Mouse (Mus musculus) hindbrain, embryonic 11.5 days (tissue): ENCODE data around the gene Gm3573. TPM values are rescaled to one million over a fixed set of nuclear protein-coding genes. Genes with fewer than 3 reads are reported as not detected.
"Not testable (repeated sequence)": the region's sequence is repeated elsewhere in the genome, so short reads cannot be mapped to it uniquely, and the experiment has no call there.

ENCODE experiments used
- ATAC-seq: fragments of 200-750 bp; cut with Nextera tagmentation; 2 replicates; pipeline ENCODE4 v1.8.0; 2017; ENCODE audit warnings: mild to moderate bottlenecking, moderate TSS enrichment, moderate library complexity; ENCODE audit not compliant: low FRiP score
- DNase-seq: peaks from one replicate; pipeline ENCODE4 v3.0.0-alpha.2; 2015; ENCODE audit warnings: low spot score
- H3K27ac ChIP-seq: fragments of 300-500 bp; sonication (generic); 2 replicates; pipeline ENCODE4 v1.5.1; 2014; ENCODE audit warnings: mild to moderate bottlenecking, low read depth, low read length
- H3K27me3 ChIP-seq: fragments of 300-500 bp; sonication (generic); 2 replicates; pipeline ENCODE4 v1.6.1; 2014; ENCODE audit warnings: mild to moderate bottlenecking, low read length, moderate library complexity, mixed read lengths; ENCODE audit not compliant: control insufficient read depth, insufficient read depth
- H3K36me3 ChIP-seq: fragments of 300-500 bp; sonication (generic); 2 replicates; pipeline ENCODE4 v1.6.1; 2014; ENCODE audit warnings: mild to moderate bottlenecking, low read length, moderate library complexity, mixed read lengths; ENCODE audit not compliant: control insufficient read depth, insufficient read depth
- H3K4me1 ChIP-seq: fragments of 300-500 bp; sonication (generic); replicated peaks from 2 replicates; pipeline ENCODE4 v1.6.1; 2014; ENCODE audit warnings: low read length, mixed read lengths; ENCODE audit not compliant: control insufficient read depth, insufficient read depth
- H3K4me2 ChIP-seq: fragments of 300-500 bp; sonication (generic); replicated peaks from 2 replicates; pipeline ENCODE4 v1.6.1; 2014; ENCODE audit warnings: mild to moderate bottlenecking, low read depth, low read length
- H3K4me3 ChIP-seq: fragments of 300-500 bp; sonication (generic); 2 replicates; pipeline ENCODE4 v1.5.1; 2014; ENCODE audit warnings: low read depth, low read length
- H3K9ac ChIP-seq: fragments of 300-500 bp; sonication (generic); 2 replicates; pipeline ENCODE4 v1.6.1; 2014; ENCODE audit warnings: low read depth, low read length
- H3K9me3 ChIP-seq: fragments of 300-500 bp; sonication (generic); 2 replicates; pipeline ENCODE4 v1.6.1; 2016; ENCODE audit warnings: low read length; ENCODE audit not compliant: control insufficient read depth
- WGBS: fragments of 180-500 bp; shearing (Covaris S2); extraction: QIAGEN DNeasy Blood & Tissue Kit; methylation state at CpG from one replicate; pipeline ENCODE4 v1.1.7; 2014; 5-methylcytosine and 5-hydroxymethylcytosine counted together
- polyA plus RNA-seq: library from polyadenylated mRNA; unstranded; fragments of >200 nt; fragmentation: Nextera tagmentation; extraction: Ambion mirVana; gene quantifications from 2 replicates; pipeline ENCODE4 v1.2.1, GENCODE M21; 2014

Gene Gm3573
- polyA plus RNA-seq: not detected in 2 replicates

DNA sequence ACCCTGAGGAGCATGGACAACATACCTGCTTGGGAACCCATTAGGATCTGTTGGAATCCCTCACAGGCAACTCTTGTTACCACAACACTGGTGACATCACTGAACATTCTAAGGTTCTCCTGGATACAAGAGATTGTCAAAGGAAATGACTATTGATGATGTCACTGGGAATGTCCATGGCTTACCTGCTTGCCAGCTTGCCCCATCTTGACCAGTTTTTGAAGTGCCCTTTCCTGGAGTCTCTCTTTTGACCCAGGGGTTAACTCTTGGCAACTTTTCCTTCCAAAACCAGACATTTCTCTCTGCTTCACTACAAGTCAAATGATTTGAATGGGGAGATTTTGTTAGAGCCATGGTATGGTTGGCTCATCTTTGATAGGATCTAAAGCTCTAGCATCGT, at the start of gene Gm3573:
Gene Gm3573, minus strand, starts transcription at position 101 of the 400 bp plus-strand sequence.
- not testable (repeated sequence) for H3K27me3 ChIP-seq, H3K9me3 ChIP-seq, H3K36me3 ChIP-seq, DNase-seq, H3K4me2 ChIP-seq, H3K27ac ChIP-seq, H3K4me1 ChIP-seq, ATAC-seq, H3K4me3 ChIP-seq, H3K9ac ChIP-seq
- no CpG with 5 or more reads among the region's 1 CpGs for WGBS

- not testable (repeated sequence) for H3K4me2 ChIP-seq, H3K9ac ChIP-seq, H3K27me3 ChIP-seq, H3K4me3 ChIP-seq, H3K36me3 ChIP-seq, H3K4me1 ChIP-seq, ATAC-seq, H3K27ac ChIP-seq, H3K9me3 ChIP-seq, DNase-seq
- 79% methylated on average over 8 of the region's 10 CpGs for WGBS
Measured at GRCm38 (mm10) chr14:42216766-42217537, 26.4 kb upstream of the Gm3573 start.

DNA sequence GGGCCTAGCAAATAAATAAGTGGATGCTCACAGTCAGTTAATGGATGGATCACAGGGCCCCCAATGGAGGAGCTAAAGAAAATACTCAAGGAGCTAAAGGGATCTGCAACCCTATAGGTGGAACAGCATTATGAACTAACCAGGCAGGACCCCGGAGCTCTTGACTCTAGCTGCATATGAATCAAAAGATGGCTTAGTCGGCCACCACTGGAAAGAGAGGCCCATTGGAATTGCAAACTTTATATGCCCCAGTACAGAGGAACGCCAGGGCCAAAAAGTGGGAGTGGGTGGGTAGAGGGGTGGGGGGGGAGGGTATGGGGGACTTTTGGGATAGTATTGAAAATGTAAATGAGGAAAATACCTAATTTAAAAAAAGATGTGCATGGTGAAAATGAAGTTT, 6.7 kb downstream of the Gm3573 start:
- WGBS: 78% methylated on average over 3 of the region's 3 CpGs

DNA sequence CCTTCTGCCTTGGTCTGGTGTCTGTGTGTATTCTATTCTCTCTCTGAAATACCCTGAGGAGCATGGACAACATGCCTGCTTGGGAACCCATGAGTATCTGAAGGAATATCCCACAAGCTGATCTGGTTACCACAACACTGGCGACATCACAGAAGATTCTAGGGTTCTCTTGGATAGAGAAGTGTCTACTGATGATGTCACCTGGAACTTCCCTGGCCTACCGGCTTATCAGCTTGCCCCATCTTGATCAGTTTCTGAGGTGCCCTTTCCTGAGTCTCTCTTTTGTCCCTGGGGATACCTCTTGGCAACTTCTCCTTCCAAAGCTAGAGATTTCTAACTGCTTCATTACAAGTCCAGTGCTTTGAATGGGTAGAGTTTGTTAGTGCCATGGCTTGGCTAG, 28.1 kb downstream of the Gm3573 start, which contains the start of gene Gm17027:
Gene Gm17027, minus strand, starts transcription at position 101 of the 400 bp plus-strand sequence.
- ATAC-seq: not testable (repeated sequence)

More for the DNA sequence above, 6.7 kb downstream of the Gm3573 start:
- not testable (repeated sequence) for H3K36me3 ChIP-seq, H3K27me3 ChIP-seq, H3K4me1 ChIP-seq, ATAC-seq, H3K4me3 ChIP-seq, H3K9me3 ChIP-seq, H3K27ac ChIP-seq, H3K9ac ChIP-seq, H3K4me2 ChIP-seq, DNase-seq

More for the DNA sequence above, 28.1 kb downstream of the Gm3573 start, which contains the start of gene Gm17027:
- H3K36me3 ChIP-seq, H3K9ac ChIP-seq, H3K4me1 ChIP-seq, DNase-seq, H3K27me3 ChIP-seq, H3K4me3 ChIP-seq, H3K4me2 ChIP-seq, H3K27ac ChIP-seq, H3K9me3 ChIP-seq: not testable (repeated sequence)
- 92% methylated on average over 1 of the region's 2 CpGs for WGBS

Other genes with a start within 250 kb of the Gm3573 start
- not detected in 2 replicates for gene 1700024B05Rik, start 246.8 kb downstream of the Gm3573 start, polyA plus RNA-seq
- not detected in 2 replicates for gene Gm6401, start 222.9 kb downstream of the Gm3573 start, polyA plus RNA-seq
- not detected in 2 replicates for gene Gm3543, start 207.5 kb downstream of the Gm3573 start, polyA plus RNA-seq
- not detected in 2 replicates for gene Gm7951, start 73.4 kb downstream of the Gm3573 start, polyA plus RNA-seq
- gene Gm17027, start 28.2 kb downstream of the Gm3573 start, polyA plus RNA-seq: not detected in 2 replicates
- gene Gm17026, start 69.3 kb upstream of the Gm3573 start, polyA plus RNA-seq: not detected in 2 replicates
- gene Gm9611, start 106.6 kb upstream of the Gm3573 start, polyA plus RNA-seq: not detected in 2 replicates
- not detected in 2 replicates for gene Gm7995, start 119.4 kb upstream of the Gm3573 start, polyA plus RNA-seq
- gene Gm8005, start 248.9 kb upstream of the Gm3573 start, polyA plus RNA-seq: not detected in 2 replicates